Mouse (Mus musculus) forebrain, postnatal 0 days (tissue): Measurements from ENCODE around the gene Ankrd2. TPM values are rescaled to one million over a fixed set of nuclear protein-coding genes. Genes with fewer than 3 reads are reported as not detected.

Source experiments
- ATAC-seq: fragments of 200-750 bp; cut with Nextera tagmentation; 2 replicates; pipeline ENCODE4 v1.8.0; 2017; ENCODE audit warnings: mild to moderate bottlenecking, moderate library complexity
- DNase-seq: peaks from one replicate; pipeline ENCODE4 v3.0.0-alpha.2; 2015
- H3K27ac ChIP-seq: fragments of 300-500 bp; sonication (generic); 2 replicates; pipeline ENCODE4 v1.5.1; 2014; ENCODE audit warnings: low read depth, mild to moderate bottlenecking, antibody characterized with exemption, low read length, moderate library complexity, mixed read lengths
- H3K27me3 ChIP-seq: fragments of 300-500 bp; sonication (generic); 2 replicates; pipeline ENCODE4 v1.6.1; 2014; ENCODE audit warnings: mild to moderate bottlenecking, low read length, mixed read lengths; ENCODE audit not compliant: insufficient read depth
- H3K36me3 ChIP-seq: fragments of 300-500 bp; sonication (generic); 2 replicates; pipeline ENCODE4 v1.6.1; 2014; ENCODE audit warnings: mild to moderate bottlenecking, moderate library complexity; ENCODE audit not compliant: insufficient read depth
- H3K4me1 ChIP-seq: fragments of 300-500 bp; sonication (generic); 2 replicates; pipeline ENCODE4 v1.6.1; 2014; ENCODE audit warnings: antibody characterized with exemption; ENCODE audit not compliant: insufficient read depth
- H3K4me2 ChIP-seq: fragments of 300-500 bp; sonication (generic); 2 replicates; pipeline ENCODE4 v1.6.1; 2014; ENCODE audit warnings: low read depth, mild to moderate bottlenecking, moderate library complexity
- H3K4me3 ChIP-seq: fragments of 300-500 bp; sonication (generic); 2 replicates; pipeline ENCODE4 v1.5.1; 2014; ENCODE audit warnings: low read depth, low read length, mixed read lengths
- H3K9ac ChIP-seq: fragments of 300-500 bp; sonication (generic); 2 replicates; pipeline ENCODE4 v1.6.1; 2014; ENCODE audit warnings: mild to moderate bottlenecking
- H3K9me3 ChIP-seq: fragments of 300-500 bp; sonication (generic); 2 replicates; pipeline ENCODE4 v1.6.1; 2016; ENCODE audit warnings: low read length
- CTCF ChIP-seq: sonication (generic); IDR thresholded peaks from 2 replicates; pipeline ENCODE4 v1.5.1; 2016; ENCODE audit warnings: antibody characterized with exemption, control low read depth, low read depth
- WGBS: fragments of 180-500 bp; shearing (Covaris S2); extraction: QIAGEN DNeasy Blood & Tissue Kit; methylation state at CpG from one replicate; pipeline ENCODE4 v1.1.7; 2014; 5-methylcytosine and 5-hydroxymethylcytosine counted together
- polyA plus RNA-seq: library from polyadenylated mRNA; unstranded; fragments of >200 nt; fragmentation: Nextera tagmentation; extraction: Ambion mirVana; gene quantifications from 2 replicates; pipeline ENCODE4 v1.2.1, GENCODE M21; 2015
- total RNA-seq: library from RNA; depleted of rRNA; stranded (reverse); fragments of >200 nt; gene quantifications from 2 replicates; pipeline ENCODE4 v1.2.3, GENCODE M21; 2014

Gene Ankrd2
- total and polyA plus RNA-seq, 2 experiments from 2014 or later, result 1.2 TPM; not detected in 1

DNA sequence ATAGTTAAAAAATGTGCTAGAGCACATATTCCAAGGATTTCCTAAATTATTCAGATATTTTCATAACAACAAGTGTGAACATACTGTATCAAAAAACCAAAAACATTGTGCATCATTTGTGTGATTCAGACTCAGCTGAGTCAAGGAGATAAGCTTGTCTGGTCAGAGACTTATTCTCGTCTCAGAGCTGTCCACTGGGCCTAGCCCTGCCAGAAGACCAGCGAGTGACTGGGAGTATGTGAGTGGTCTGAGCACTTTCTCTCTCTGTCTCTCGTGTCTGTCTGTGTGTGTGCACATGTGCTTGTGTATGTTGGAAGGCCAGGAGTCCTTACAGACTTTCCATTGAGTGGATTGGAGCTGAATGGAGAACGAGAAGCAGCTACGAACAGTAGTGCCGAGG is 20.8 kb upstream of the Ankrd2 start:
- WGBS, result 75% methylated on average over 6 of the region's 6 CpGs
- no peaks in the 10 kb centered on the region for H3K4me1 ChIP-seq
- no peak for TF ChIP-seq CTCF
- H3K9me3 ChIP-seq, result no peaks in the 10 kb centered on the region
- H3K4me3 ChIP-seq, result no peak overlapping the region
- H3K4me2 ChIP-seq, result no peak overlapping the region
- ATAC-seq (no peak), DNase-seq (no peak)
- H3K27me3 ChIP-seq, result no peaks in the 10 kb centered on the region
- H3K9ac ChIP-seq, result no peak overlapping the region
- H3K27ac ChIP-seq, result no peak overlapping the region
- no peaks in the 10 kb centered on the region for H3K36me3 ChIP-seq

GRCm38 (mm10) chr19:42016251-42016650 is 19.5 kb upstream of the Ankrd2 start:
- Histone ChIP-seq H3K9me3 (no peaks in the 10 kb centered on the region), H3K4me2 (no peak overlapping the region), H3K9ac (no peak overlapping the region), H3K4me3 (no peak overlapping the region), H3K27me3 (no peaks in the 10 kb centered on the region), H3K36me3 (no peaks in the 10 kb centered on the region), H3K4me1 (no peaks in the 10 kb centered on the region), H3K27ac (no peak overlapping the region)
- no peak for TF ChIP-seq CTCF
- DNase-seq, result no peak
- no peak for ATAC-seq
- WGBS, result 76% methylated on average over 4 of the region's 4 CpGs

- H3K9ac ChIP-seq, result no peak overlapping the region
- 0 out of 2 replicates have a peak overlapping the region, but pooled peaks have one; percentile 0 for H3K27ac ChIP-seq
- WGBS, result 52% methylated on average over 5 of the region's 5 CpGs
- ATAC-seq (peak; percentile 36), DNase-seq (no peak)
- no peaks in the 10 kb centered on the region for H3K36me3 ChIP-seq
- no peak overlapping the region for H3K4me2 ChIP-seq
- H3K27me3 ChIP-seq, result no peaks in the 10 kb centered on the region
- no peak overlapping the region for H3K4me3 ChIP-seq
- TF ChIP-seq CTCF, result no peak
- no peaks in the 10 kb centered on the region for H3K9me3 ChIP-seq
- no peaks in the 10 kb centered on the region for H3K4me1 ChIP-seq
Measured at GRCm38 (mm10) chr19:42016840-42017239, 19.0 kb upstream of the Ankrd2 start.

- WGBS, result 69% methylated on average over 8 of the region's 8 CpGs
- Histone ChIP-seq H3K4me1 (no peaks in the 10 kb centered on the region), H3K36me3 (no peaks in the 10 kb centered on the region), H3K9ac (no peak overlapping the region), H3K9me3 (no peaks in the 10 kb centered on the region), H3K4me2 (no peak overlapping the region), H3K4me3 (no peak overlapping the region), H3K27me3 (no peaks in the 10 kb centered on the region), H3K27ac (0 out of 2 replicates have a peak overlapping the region, but pooled peaks have one; percentile 0)
- TF ChIP-seq CTCF, result no peak
- peak; percentile 38 for DNase-seq
- ATAC-seq, result peak; percentile 45; the same call in 1 of the 2 replicates
Measured at GRCm38 (mm10) chr19:42017399-42018247, 18.2 kb upstream of the Ankrd2 start.

- Histone ChIP-seq H3K4me2 (no peak overlapping the region), H3K27ac (no peak overlapping the region), H3K27me3 (no peaks in the 10 kb centered on the region), H3K4me1 (no peaks in the 10 kb centered on the region), H3K9ac (no peak overlapping the region), H3K9me3 (no peaks in the 10 kb centered on the region), H3K4me3 (no peak overlapping the region), H3K36me3 (no peaks in the 10 kb centered on the region)
- TF ChIP-seq CTCF, result no peak
- no peak for DNase-seq
- no peak for ATAC-seq
- WGBS, result 38% methylated on average over 4 of the region's 4 CpGs
Measured at GRCm38 (mm10) chr19:42019011-42019522, 16.7 kb upstream of the Ankrd2 start.

GRCm38 (mm10) chr19:42021681-42022541 is 13.9 kb upstream of the Ankrd2 start:
- H3K9ac ChIP-seq, result no peak overlapping the region
- no peak overlapping the region for H3K4me2 ChIP-seq
- no peaks in the 10 kb centered on the region for H3K4me1 ChIP-seq
- no peak for DNase-seq
- TF ChIP-seq CTCF, result no peak
- ATAC-seq, result no peak
- H3K9me3 ChIP-seq, result no peaks in the 10 kb centered on the region
- H3K4me3 ChIP-seq, result no peak overlapping the region
- H3K27ac ChIP-seq, result no peak overlapping the region
- no peaks in the 10 kb centered on the region for H3K27me3 ChIP-seq
- H3K36me3 ChIP-seq, result no peaks in the 10 kb centered on the region
- WGBS, result 78% methylated on average over 10 of the region's 10 CpGs

GRCm38 (mm10) chr19:42022542-42022848 is 13.3 kb upstream of the Ankrd2 start:
- Histone ChIP-seq H3K4me2 (no peak overlapping the region), H3K27ac (no peak overlapping the region), H3K9ac (no peak overlapping the region), H3K4me3 (no peak overlapping the region), H3K4me1 (no peaks in the 10 kb centered on the region), H3K36me3 (no peaks in the 10 kb centered on the region), H3K27me3 (no peaks in the 10 kb centered on the region), H3K9me3 (no peaks in the 10 kb centered on the region)
- TF ChIP-seq CTCF, result no peak
- 81% methylated on average over 2 of the region's 2 CpGs for WGBS
- DNase-seq (no peak), ATAC-seq (no peak)
